Mouse (Mus musculus) erythroblast, embryonic 14.5 days (primary cell): ENCODE measurements around the gene Acly. TPM values are rescaled to one million over a fixed set of nuclear protein-coding genes. Genes with fewer than 3 reads are reported as not detected.
"Not testable (repeated sequence)": the region's sequence is repeated elsewhere in the genome, so short reads cannot be mapped to it uniquely, and the experiment has no call there.

Experiments
- H3K27me3 ChIP-seq: 2 replicates; pipeline ENCODE4 v1.6.1; 2012; ENCODE audit warnings: inconsistent platforms; ENCODE audit not compliant: control insufficient read depth
- H3K36me3 ChIP-seq: 2 replicates; pipeline ENCODE4 v1.6.1; 2012; ENCODE audit warnings: mild to moderate bottlenecking, inconsistent platforms; ENCODE audit not compliant: control insufficient read depth
- H3K4me1 ChIP-seq: 2 replicates; pipeline ENCODE4 v1.6.1; 2012; ENCODE audit warnings: inconsistent platforms; ENCODE audit not compliant: control insufficient read depth
- H3K4me3 ChIP-seq: replicated peaks from 2 replicates; pipeline ENCODE3; 2012; ENCODE audit warnings: moderate library complexity, mild to moderate bottlenecking, inconsistent platforms
- H3K9me3 ChIP-seq: 2 replicates; pipeline ENCODE4 v1.6.1; 2012; ENCODE audit warnings: low read length, inconsistent platforms, mixed read lengths; ENCODE audit not compliant: control insufficient read depth
- GATA1 ChIP-seq: IDR thresholded peaks from 2 replicates; pipeline ENCODE4 v1.6.1; 2012; ENCODE audit warnings: low read length, inconsistent platforms, mixed read lengths
- TAL1 ChIP-seq: IDR thresholded peaks from 3 replicates; pipeline ENCODE4 v1.6.1; 2012; ENCODE audit warnings: low read length, inconsistent platforms, mixed read lengths
- polyA plus RNA-seq: library from polyadenylated mRNA; stranded (reverse); fragments of >175 nt; gene quantifications from 2 replicates; pipeline ENCODE4 v1.2.3, GENCODE M21; 2012

The Acly gene
- polyA plus RNA-seq, 1 experiment: 0.46 TPM

DNA sequence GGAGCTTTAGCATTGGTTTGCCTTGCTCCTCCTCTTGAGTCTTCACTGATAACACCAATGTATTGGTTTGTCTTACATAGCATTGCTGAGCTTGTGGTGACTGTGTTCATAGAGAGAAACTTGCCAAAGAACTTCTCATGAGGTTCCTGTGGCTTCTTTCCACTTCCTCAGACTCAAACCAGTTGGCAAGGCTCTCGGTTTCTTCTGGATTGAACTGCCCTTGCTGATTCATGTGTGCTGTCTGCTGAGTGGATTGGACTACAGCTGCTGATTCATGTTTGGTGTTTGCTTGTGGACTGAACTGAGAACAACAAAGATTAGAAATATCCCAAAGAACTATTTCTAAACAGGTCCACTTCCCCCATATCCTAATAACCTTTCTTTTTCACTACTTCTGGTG is 8.2 kb upstream of the Acly start:
- TF ChIP-seq TAL1: no peak
- TF ChIP-seq GATA1: no peak

DNA sequence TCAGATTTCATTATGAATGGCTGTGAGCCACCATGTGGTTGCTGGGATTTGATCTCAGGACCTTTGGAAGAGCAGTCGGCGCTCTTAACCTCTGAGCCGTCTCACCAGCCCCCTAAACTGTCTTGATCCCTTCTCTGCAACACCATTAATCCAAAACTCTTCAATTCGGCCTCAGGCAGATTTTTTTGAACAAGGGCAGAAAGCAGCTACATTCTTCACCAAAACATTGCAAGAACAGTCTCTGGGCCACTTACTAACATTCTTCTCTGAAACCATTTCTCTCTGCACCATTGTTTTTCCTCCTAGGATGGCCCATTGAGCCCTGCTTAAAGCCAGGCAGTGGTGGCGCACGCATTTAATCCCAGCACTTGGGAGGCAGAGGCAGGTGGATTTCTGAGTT is 7.0 kb upstream of the Acly start:
- not testable (repeated sequence) for H3K4me3 ChIP-seq, H3K27me3 ChIP-seq, H3K4me1 ChIP-seq, H3K9me3 ChIP-seq, H3K36me3 ChIP-seq

More for the DNA sequence above, 8.2 kb upstream of the Acly start:
- no peak overlapping the region for H3K4me3 ChIP-seq
- peaks cover 5% of the 10 kb centered on the region for H3K9me3 ChIP-seq
- no peaks in the 10 kb centered on the region for H3K27me3 ChIP-seq
- no peaks in the 10 kb centered on the region for H3K36me3 ChIP-seq
- peaks cover 2% of the 10 kb centered on the region; the same call in 1 of the 2 replicates for H3K4me1 ChIP-seq

DNA sequence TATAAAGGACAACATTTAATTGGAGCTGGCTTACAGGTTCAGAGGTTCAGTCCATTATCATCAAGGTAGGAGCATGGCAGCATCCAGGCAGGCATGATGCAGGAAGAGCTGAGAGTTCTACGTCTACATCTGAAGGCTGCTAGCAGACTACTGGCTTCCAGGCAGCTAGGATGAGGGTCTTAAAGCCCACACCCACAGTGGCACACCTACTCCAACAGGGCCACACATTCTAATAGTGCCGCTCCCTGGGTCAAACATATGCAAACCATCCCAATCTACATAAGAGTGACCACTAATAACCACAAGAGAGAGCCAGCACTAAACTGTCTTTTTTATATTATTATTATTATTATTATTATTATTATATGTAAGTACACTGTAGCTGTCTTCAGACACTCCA is 6.6 kb upstream of the Acly start:
- not testable (repeated sequence) for H3K9me3 ChIP-seq, H3K36me3 ChIP-seq, H3K27me3 ChIP-seq, H3K4me3 ChIP-seq, H3K4me1 ChIP-seq

DNA sequence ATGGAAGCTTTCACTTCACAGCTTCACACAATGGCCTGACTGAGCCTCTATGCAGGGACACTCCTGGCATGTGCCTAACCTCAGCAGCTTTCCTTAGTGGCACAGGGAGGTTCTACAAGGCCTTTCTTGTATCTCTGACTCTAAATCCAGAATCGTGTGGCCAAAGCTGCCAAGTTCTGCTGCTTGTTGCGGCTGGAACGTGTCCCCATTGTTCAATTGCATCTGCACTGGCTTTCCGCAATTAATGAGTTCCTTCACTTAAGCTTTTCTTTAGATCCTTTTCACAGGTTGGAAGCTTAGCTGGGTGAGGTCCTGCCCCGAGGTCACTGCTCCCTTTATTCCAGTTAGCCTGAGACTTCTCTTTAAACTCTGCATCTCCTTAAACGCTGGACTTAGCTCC is 6.1 kb upstream of the Acly start:
- Histone ChIP-seq H3K27me3 (no peaks in the 10 kb centered on the region), H3K36me3 (no peaks in the 10 kb centered on the region), H3K4me1 (peaks cover under 1% of the 10 kb centered on the region; the same call in 1 of the 2 replicates), H3K9me3 (peaks cover 5% of the 10 kb centered on the region), H3K4me3 (no peak overlapping the region)
- TF ChIP-seq GATA1 (no peak), TAL1 (no peak)

DNA sequence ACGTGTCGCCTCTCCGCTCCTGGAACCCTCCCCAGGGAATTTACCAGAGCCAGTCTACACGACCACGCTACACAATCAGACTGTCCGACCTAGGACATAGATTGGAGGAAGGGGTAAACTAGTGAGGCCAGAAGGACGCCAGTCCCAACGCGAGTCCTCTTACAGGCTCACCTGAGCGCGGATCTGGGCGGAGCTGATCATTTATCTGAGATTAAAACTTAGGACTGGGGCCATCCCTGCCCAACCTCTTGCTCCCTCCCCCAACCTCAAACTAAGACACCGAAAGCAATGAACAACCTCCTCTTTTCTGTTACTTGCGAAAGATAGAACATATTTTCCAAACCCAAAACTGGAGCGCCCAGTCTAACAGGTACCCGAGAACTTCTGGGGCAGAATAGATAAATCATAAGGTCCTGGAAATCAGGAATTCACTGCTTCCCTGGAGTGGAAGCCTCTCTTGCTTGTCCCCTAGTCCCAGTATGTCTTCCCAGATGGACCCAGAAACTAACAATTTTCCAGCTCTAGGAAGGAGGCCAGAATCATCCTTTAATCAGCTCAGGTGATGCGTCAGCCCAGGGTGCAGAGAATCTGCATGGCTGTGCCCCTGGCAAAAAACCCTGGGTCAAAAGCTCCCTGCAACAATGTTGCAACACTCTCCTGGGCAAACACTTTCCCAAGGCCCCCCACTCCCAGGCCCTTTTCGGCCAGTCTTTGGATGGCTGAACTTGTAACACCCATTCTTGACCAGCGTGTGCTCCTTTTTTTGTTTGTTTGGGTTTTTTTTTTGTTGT is 770 bp upstream of the Acly start:
- H3K27me3 ChIP-seq: no peaks in the 10 kb centered on the region
- TF ChIP-seq GATA1 (no peak), TAL1 (no peak)
- H3K4me1 ChIP-seq: peaks cover 43% of the 10 kb centered on the region
- peaks cover 15% of the 10 kb centered on the region for H3K36me3 ChIP-seq
- peak overlapping the region; percentile 85 for H3K4me3 ChIP-seq
- H3K9me3 ChIP-seq: peaks cover 3% of the 10 kb centered on the region; the same call in 1 of the 2 replicates

DNA sequence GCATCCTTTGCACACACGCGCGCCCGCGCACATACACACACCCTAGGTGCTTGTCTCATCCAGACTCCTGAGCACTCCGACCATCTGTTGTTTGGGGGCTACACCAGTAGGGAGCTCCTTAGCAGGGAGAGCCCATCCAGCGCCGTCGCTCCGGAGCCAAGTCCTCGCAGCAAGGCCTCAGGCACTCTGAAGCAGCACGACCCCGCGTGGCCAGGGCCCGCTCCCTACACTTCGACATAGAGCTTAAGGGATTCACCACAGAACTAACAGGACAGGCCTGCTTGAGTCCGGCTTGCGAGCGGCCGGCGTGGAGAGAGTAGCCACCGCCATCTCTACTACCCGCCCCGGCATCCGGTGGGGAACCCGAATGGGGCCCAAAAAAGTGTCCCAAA is 738 bp downstream of the Acly start:
- Histone ChIP-seq H3K4me3 (peak overlapping the region; percentile 85), H3K27me3 (no peaks in the 10 kb centered on the region), H3K9me3 (no peaks in the 10 kb centered on the region), H3K36me3 (peaks cover 30% of the 10 kb centered on the region), H3K4me1 (peaks cover 43% of the 10 kb centered on the region)
- TF ChIP-seq TAL1 (no peak), GATA1 (no peak)

DNA sequence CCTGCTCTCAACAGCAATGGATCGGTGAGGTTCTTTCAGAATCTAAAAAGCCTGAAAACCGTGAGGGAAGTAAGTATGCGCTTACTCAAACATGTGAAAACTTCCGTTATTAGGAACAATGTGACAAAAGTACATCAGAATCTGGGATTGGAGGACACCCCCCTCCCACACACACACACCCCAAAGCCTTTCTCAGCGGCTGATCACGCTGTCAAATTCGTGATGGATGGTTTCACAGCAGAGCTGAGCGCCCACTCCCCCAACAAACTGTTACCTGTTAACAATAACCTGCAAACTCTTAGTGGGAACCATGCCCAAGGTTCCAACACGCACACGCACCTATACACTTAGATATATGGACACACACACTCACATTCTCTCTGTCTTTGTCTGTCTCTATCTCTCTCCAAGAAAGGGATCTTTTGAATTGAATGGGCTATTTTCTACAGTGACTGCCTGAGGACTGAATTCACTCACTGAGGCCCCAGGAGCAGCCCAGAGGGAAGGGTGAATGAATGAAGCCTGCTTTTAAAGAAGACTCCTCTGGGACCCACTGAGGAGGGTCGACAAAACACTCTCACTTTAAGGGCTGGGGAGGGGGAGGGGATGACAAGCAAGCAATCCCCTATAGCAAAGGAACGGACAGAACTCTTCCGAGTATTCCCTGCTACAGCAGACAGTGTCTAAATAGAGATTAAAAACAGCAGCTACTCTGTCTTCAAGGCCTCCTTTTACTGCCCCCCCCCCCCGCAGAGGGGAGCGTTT is 1.6 kb downstream of the Acly start:
- TF ChIP-seq GATA1 (no peak), TAL1 (no peak)
- Histone ChIP-seq H3K4me1 (peaks cover 43% of the 10 kb centered on the region), H3K27me3 (no peaks in the 10 kb centered on the region), H3K4me3 (peak overlapping the region; percentile 85), H3K9me3 (no peaks in the 10 kb centered on the region), H3K36me3 (peaks cover 38% of the 10 kb centered on the region)

DNA sequence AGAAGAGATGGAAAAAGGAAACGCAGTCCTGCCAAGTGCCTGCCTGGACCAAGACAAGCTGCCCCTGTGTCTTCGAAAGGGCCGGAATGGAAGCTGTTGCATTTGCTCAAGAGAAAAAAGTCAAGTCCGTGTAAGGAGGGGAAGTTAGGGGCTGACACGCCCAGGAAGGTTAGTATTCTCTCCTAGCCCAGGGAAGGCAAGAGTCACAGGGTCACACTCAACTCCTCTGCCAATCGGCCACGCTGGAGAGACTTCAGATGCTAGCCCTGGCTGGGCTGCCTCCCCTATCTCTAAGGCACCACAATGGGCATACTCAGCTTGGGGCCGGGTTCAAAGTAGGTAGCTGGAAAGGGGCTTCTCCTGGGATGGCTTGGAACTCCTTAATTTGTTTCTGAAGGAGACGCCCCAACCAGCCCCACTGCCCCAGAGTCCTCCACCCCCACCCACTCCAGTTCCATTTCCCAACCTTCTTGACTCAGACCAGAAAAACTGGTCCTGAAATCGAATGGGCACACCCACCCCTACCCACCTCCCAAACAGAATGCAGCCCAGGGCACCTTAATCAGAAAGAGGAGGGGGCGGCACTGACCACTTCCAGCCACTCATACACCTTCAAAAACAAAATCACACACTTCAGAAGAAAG is 2.7 kb downstream of the Acly start:
- H3K27me3 ChIP-seq: no peaks in the 10 kb centered on the region
- H3K9me3 ChIP-seq: no peaks in the 10 kb centered on the region
- no peak overlapping the region for H3K4me3 ChIP-seq
- peaks cover 50% of the 10 kb centered on the region for H3K36me3 ChIP-seq
- no peak for TF ChIP-seq GATA1
- TF ChIP-seq TAL1: no peak
- peaks cover 43% of the 10 kb centered on the region for H3K4me1 ChIP-seq

DNA sequence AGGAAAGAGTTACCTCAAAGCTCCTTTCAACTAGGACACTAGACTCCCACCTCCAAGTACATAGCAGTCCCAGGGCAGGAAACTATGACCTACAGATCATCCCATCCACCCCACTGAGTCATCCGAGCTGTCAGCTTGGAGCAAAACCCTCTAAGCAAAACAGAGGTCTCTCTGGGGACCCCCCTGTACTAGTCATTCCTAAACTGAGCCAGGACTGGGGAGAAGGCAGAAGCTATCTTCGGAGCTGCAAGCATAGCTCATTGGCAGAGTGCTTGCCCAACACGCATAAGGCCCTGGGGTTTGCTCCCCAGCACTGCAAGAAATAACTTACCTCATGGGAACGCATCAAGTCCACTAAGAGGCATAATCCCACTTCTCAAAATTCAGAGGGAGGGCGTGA is 3.4 kb downstream of the Acly start:
- Histone ChIP-seq H3K4me1 (peaks cover 43% of the 10 kb centered on the region), H3K27me3 (no peaks in the 10 kb centered on the region), H3K36me3 (peaks cover 57% of the 10 kb centered on the region), H3K4me3 (no peak overlapping the region), H3K9me3 (no peaks in the 10 kb centered on the region)
- TF ChIP-seq GATA1 (no peak), TAL1 (no peak)
